Mouse (Mus musculus) large intestine, adult 2 months (tissue): ENCODE results near the gene Ddc. TPM values are rescaled to one million over a fixed set of nuclear protein-coding genes. Genes with fewer than 3 reads are reported as not detected.

Source experiments
- DNase-seq: peaks from one replicate; pipeline ENCODE4 v3.0.0-alpha.2; 2012; ENCODE audit warnings: low read depth, low spot score
- WGBS: fragments of 180-500 bp; shearing (Covaris S2); methylation state at CpG from one replicate; pipeline ENCODE4 v1.1.7; 2018; 5-methylcytosine and 5-hydroxymethylcytosine counted together
- polyA plus RNA-seq: library from polyadenylated mRNA; depleted of rRNA; stranded (reverse); fragments of >200 nt; gene quantifications from 2 replicates; pipeline ENCODE4 v1.2.3, GENCODE M21; 2012; rRNA removed

The Ddc gene
- polyA plus RNA-seq, result 25.5 and 72.8 TPM in 2 replicates

GRCm38 (mm10) chr11:11897645-11898357 is at the start of gene Ddc:
Ddc (minus strand) TSS chr11:11898144.
- 39% methylated on average over 12 of the region's 12 CpGs for WGBS
- peak; percentile 72 for DNase-seq

GRCm38 (mm10) chr11:11945766-11946165 is 47.8 kb upstream of the Ddc start:
- no peak for DNase-seq
- WGBS, result 84% methylated on average over 4 of the region's 4 CpGs

- no peak for DNase-seq
- WGBS, result 93% methylated on average over 4 of the region's 4 CpGs
Observed at GRCm38 (mm10) chr11:11944814-11945213, 46.9 kb upstream of the Ddc start.

GRCm38 (mm10) chr11:11944082-11944349 is 46.1 kb upstream of the Ddc start:
- no peak for DNase-seq

GRCm38 (mm10) chr11:11943240-11944081 is 45.5 kb upstream of the Ddc start:
- DNase-seq, result no peak
- 90% methylated on average over 13 of the region's 13 CpGs for WGBS

- 55% methylated on average over 6 of the region's 6 CpGs for WGBS
Observed at GRCm38 (mm10) chr11:11942320-11943217, 44.6 kb upstream of the Ddc start.

GRCm38 (mm10) chr11:11940833-11941681 is 43.1 kb upstream of the Ddc start:
- DNase-seq, result no peak
- WGBS, result 89% methylated on average over 5 of the region's 5 CpGs

More at GRCm38 (mm10) chr11:11942320-11943217, 44.6 kb upstream of the Ddc start:
- no peak for DNase-seq

GRCm38 (mm10) chr11:11939611-11940010 is 41.7 kb upstream of the Ddc start:
- 62% methylated on average over 3 of the region's 3 CpGs for WGBS

GRCm38 (mm10) chr11:11938591-11938990 is 40.6 kb upstream of the Ddc start:
- no peak for DNase-seq

More at GRCm38 (mm10) chr11:11939611-11940010, 41.7 kb upstream of the Ddc start:
- DNase-seq, result no peak

GRCm38 (mm10) chr11:11937340-11938030 is 39.5 kb upstream of the Ddc start:
- WGBS, result 84% methylated on average over 10 of the region's 10 CpGs
- no peak for DNase-seq

More at GRCm38 (mm10) chr11:11938591-11938990, 40.6 kb upstream of the Ddc start:
- 89% methylated on average over 1 of the region's 1 CpGs for WGBS

- WGBS, result 77% methylated on average over 8 of the region's 8 CpGs
- no peak for DNase-seq
Observed at GRCm38 (mm10) chr11:11934808-11935207, 36.9 kb upstream of the Ddc start.

- 72% methylated on average over 11 of the region's 11 CpGs for WGBS
- no peak for DNase-seq
Observed at GRCm38 (mm10) chr11:11932102-11932789, 34.3 kb upstream of the Ddc start.

- WGBS, result 85% methylated on average over 5 of the region's 5 CpGs
- no peak for DNase-seq
Observed at GRCm38 (mm10) chr11:11931688-11932087, 33.7 kb upstream of the Ddc start.

- no peak for DNase-seq
- WGBS, result 81% methylated on average over 11 of the region's 11 CpGs
Observed at GRCm38 (mm10) chr11:11930527-11930926, 32.6 kb upstream of the Ddc start.

- no peak for DNase-seq
- 95% methylated on average over 3 of the region's 3 CpGs for WGBS
Observed at GRCm38 (mm10) chr11:11929059-11929458, 31.1 kb upstream of the Ddc start.

GRCm38 (mm10) chr11:11928586-11928985 is 30.6 kb upstream of the Ddc start:
- WGBS, result 52% methylated on average over 2 of the region's 2 CpGs
- DNase-seq, result no peak

GRCm38 (mm10) chr11:11923900-11924299 is 26.0 kb upstream of the Ddc start:
- 80% methylated on average over 3 of the region's 3 CpGs for WGBS

GRCm38 (mm10) chr11:11923345-11923744 is 25.4 kb upstream of the Ddc start:
- WGBS, result 72% methylated on average over 3 of the region's 3 CpGs
- DNase-seq, result no peak

More at GRCm38 (mm10) chr11:11923900-11924299, 26.0 kb upstream of the Ddc start:
- DNase-seq, result no peak
